Mouse (Mus musculus) B cell, adult 2 months (primary cell): ENCODE results near the gene Adamtsl5.
"Not testable (repeated sequence)": the region's sequence is repeated elsewhere in the genome, so short reads cannot be mapped to it uniquely, and the experiment has no call there.

ENCODE experiments used
- DNase-seq, 2 experiments: peaks; one replicate each; pipeline ENCODE4 v3.0.0; 2022

Adamtsl5 gene

GRCm38 (mm10) chr10:80371411-80371966, 23.3 kb upstream of the Adamtsl5 start:
- DNase-seq, result peak; percentile 91 to 94

GRCm38 (mm10) chr10:80369995-80370747, 22.0 kb upstream of the Adamtsl5 start:
- DNase-seq, result peak; percentile 59 to 61

GRCm38 (mm10) chr10:80368392-80368791, 20.2 kb upstream of the Adamtsl5 start:
- no peak for DNase-seq

GRCm38 (mm10) chr10:80367954-80368353, 19.7 kb upstream of the Adamtsl5 start:
- DNase-seq, result no peak

GRCm38 (mm10) chr10:80365736-80366135, 17.5 kb upstream of the Adamtsl5 start:
- no peak for DNase-seq

GRCm38 (mm10) chr10:80363734-80364133, 15.5 kb upstream of the Adamtsl5 start:
- no peak for DNase-seq

- DNase-seq, result peak; percentile 37 to 39
Observed at GRCm38 (mm10) chr10:80357994-80358639, 9.9 kb upstream of the Adamtsl5 start.

- peak in 1 of 2 experiments; percentile 9 for DNase-seq
Observed at GRCm38 (mm10) chr10:80357336-80357735, 9.1 kb upstream of the Adamtsl5 start.

GRCm38 (mm10) chr10:80356737-80357136, 8.5 kb upstream of the Adamtsl5 start:
- peak in 1 of 2 experiments; percentile 18 for DNase-seq

- no peak for DNase-seq
Observed at GRCm38 (mm10) chr10:80356001-80356682, 7.9 kb upstream of the Adamtsl5 start, which contains the start of gene Plk5. TSS of gene Plk5 (plus strand) at chr10:80356459.

GRCm38 (mm10) chr10:80355431-80355830, 7.2 kb upstream of the Adamtsl5 start:
- DNase-seq, result no peak

GRCm38 (mm10) chr10:80352727-80353126, 4.5 kb upstream of the Adamtsl5 start:
- DNase-seq, result no peak

GRCm38 (mm10) chr10:80351896-80352295, 3.7 kb upstream of the Adamtsl5 start:
- no peak for DNase-seq

GRCm38 (mm10) chr10:80350292-80350691, 2.1 kb upstream of the Adamtsl5 start:
- peak; percentile 94 for DNase-seq

GRCm38 (mm10) chr10:80348981-80349380, 769 bp upstream of the Adamtsl5 start:
- no peak for DNase-seq

- no peak for DNase-seq
Observed at GRCm38 (mm10) chr10:80347514-80347967, 671 bp downstream of the Adamtsl5 start.

- DNase-seq, result not testable (repeated sequence)
Observed at GRCm38 (mm10) chr10:80345929-80346328, 2.3 kb downstream of the Adamtsl5 start.

GRCm38 (mm10) chr10:80345122-80345521, 3.1 kb downstream of the Adamtsl5 start:
- no peak for DNase-seq

GRCm38 (mm10) chr10:80344131-80344661, 4.0 kb downstream of the Adamtsl5 start:
- no peak for DNase-seq

GRCm38 (mm10) chr10:80343425-80343895, 4.8 kb downstream of the Adamtsl5 start:
- no peak for DNase-seq

- DNase-seq, result peak; percentile 74 to 76
Observed at GRCm38 (mm10) chr10:80342749-80343424, 5.3 kb downstream of the Adamtsl5 start.

GRCm38 (mm10) chr10:80342305-80342748, 5.9 kb downstream of the Adamtsl5 start:
- DNase-seq, result no peak
